Mouse (Mus musculus) yolk sac, embryonic 10.5 days (tissue): Measurements from ENCODE around the gene Samd14.
"Not testable (repeated sequence)": the region's sequence is repeated elsewhere in the genome, so short reads cannot be mapped to it uniquely, and the experiment has no call there.

ENCODE experiments used
- DNase-seq: peaks from one replicate; pipeline ENCODE4 v3.0.0-alpha.2; 2017; ENCODE audit warnings: low spot score

The Samd14 gene

DNA sequence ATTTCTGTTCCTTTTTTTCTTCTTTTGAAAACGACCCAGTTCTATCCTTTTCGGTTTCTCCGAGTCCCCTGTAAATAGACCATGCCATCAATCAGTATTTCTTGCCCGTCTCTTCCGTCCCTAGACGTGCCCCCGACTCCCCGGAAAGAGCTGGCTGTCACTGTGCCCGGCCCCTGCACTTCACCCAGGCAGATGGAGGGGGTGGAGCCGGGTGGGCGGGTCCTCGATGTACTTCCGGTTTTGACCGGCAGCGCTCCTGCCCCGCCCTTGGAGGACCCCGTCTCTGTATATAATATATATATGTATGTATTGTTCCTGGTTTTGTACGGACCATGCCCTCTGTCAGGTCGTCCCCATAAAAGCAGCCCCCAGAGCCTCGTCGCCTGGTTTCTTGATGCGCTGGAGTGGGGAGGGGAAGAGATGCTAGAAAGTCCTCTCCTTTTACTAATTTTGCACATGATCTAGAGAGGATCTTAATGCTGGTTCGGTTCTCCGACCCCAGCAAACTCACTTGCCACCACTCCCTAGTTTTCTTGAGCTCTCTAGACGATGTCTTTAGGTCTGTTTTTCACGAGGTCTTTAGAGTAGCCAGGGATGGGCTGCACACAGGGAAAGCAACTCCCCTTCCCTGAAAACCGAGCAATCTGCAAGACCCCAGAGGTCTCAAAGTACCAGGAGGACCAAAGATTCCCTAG is 3.0 kb upstream of the Samd14 start:
- DNase-seq = peak; percentile 75

DNA sequence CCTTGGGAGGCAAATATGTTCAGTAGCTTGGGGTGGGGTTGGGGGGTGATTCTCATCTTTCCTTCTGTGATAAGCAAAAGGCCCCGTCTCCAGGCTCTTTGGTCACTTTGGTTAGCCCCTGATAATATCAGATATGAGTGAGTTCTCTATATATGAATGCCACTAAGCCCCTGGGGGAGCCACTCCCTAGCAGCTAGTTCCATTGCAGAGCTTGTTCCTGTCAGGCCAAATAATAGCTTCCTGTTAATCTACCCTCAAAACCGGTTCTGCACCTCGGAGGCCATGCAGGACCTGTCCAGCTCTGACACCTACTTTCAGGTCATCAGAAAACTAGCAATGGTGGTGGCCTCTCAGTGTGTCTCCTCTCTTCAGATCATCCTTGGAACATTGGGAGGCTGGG is 2.3 kb upstream of the Samd14 start:
- DNase-seq = no peak

DNA sequence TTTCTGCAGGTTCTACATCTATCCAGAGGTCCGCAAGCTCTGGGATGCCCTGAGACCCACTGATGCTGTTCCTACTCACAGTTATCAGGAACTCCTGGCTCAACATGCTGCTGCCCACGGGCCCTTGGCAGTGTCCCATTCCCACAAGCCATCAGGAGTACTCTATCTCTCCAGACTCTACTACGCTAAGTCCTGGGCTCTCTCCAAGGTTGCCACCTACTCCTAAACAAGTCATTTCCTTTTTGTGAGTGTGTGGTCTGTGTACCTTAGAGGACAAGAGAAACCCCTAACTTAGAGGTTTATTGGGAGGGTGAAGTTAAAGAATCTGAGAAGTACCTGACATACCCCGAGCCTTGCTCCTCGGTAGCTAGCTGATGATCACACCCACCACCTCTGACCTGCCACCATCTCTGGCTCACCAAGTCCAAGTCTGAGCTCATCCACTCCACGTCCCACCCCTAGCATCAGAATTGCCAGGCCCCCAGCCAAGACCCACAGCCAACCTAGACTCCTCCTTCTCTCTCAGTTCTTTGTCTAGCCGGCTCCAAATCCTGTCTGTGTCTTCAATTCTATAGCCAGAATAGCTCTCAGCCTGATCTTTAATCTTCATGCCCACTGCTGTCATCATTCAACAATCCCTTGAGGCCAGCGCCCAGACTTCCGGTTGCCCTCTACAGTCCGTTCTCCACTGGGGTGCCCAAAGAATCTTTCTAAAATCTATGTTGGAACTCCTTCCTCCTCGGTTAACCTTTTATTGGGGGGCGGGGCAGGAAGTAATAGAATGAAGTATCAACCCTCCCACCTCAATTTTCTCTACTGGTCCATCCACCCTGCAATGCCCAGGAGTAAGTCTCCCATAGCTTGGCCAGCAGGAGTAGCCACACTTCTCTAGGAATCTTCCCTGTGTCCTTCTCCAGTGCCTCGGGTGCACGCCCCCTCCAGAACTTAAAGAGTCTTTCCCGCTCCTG is 734 bp upstream of the Samd14 start:
- DNase-seq = no peak

DNA sequence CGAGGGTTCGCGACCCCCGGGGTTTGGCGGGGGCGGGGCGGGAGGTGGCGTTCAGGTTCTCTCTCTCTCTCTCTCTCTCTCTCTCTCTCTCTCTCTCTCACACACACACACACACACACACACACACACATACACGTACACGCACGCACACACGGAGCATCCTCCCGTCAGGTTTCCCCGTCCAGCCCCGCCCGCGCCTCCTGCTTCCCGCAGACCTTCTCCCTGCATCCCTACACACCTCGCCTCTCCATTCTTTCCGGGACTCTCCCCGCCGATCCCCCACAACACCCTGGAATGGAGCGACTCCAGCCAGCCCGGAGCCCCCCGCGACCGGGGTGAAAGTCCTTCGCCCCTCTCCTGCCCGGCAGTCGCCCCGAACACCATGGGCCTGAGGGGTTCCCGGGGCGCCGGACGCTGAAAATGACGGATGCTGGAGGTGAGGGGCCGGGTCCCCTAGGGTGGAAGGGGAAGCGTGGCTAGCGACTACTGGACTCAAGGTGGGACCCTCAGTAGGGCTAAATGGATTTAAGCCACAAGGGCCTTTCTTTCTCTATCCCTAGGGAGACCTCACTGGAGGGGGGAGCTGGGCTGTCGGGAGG is 561 bp downstream of the Samd14 start:
- peak; percentile 22 for DNase-seq

DNA sequence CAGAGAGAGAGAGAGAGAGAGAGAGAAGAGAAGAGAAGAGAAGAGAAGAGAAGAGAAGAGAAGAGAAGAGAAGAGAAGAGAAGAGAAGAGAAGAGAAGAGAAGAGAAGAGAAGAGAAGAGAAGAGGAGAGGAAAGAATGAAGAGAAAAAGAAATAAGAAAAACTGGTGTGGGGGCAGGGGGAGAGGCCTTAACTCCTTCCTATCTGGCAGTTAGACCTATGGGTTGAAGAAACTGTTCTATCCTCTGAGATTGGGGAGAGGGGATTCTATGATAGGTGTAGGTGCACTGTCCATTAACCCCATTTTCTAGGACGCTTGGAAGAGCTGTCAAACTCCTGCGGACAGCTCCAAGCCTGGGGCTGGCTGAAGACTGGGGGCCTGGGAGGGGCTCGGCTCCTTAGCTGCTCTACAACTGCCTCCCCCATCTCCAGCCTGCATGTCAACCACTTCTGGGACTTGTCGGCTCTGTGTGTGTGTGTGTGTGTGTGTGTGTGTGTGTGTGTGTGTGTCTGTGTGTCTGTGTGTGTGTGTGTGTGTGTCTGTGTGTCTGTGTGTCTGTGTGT is 1.2 kb downstream of the Samd14 start:
- DNase-seq = not testable (repeated sequence)

DNA sequence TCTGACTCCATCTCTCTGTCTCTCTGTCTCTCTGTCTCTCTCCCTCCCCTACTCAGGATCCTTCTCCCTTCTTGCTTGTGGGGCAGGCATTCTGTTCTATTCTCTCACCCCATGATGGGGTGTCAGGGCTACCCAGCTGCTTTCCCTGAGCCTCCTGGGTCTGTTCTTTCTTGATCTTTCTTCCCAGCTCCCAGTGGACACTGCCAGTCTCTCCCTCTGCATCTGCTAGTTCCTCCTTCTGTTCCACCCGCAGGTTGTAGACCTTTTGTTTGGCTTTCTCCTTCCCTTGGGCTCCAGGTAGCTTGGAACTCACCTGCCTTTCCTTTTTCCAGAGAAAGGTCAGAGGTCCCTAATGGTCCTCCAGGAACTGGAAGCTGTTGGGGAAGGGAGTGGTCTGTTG is 1.7 kb downstream of the Samd14 start:
- no peak for DNase-seq

DNA sequence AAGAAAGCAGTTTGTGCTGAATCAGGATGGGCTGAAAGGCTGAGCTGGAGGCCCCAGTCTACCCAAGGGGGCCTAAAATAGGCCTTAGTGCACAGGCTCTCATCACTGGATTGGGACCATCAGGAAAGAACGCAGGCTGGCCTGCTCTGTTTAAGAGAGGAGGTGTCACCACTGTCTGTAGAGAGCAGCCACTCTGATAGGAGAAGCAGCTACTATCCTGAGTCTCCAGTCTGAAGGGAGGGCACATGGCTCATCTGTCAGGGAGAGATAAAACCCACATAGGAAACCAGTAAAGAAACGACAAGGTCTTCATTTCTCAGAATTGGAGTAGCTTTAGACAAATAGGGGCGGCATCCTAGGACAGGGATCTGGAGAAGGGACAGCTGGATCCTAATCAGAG is 2.4 kb downstream of the Samd14 start:
- peak; percentile 48 for DNase-seq

DNA sequence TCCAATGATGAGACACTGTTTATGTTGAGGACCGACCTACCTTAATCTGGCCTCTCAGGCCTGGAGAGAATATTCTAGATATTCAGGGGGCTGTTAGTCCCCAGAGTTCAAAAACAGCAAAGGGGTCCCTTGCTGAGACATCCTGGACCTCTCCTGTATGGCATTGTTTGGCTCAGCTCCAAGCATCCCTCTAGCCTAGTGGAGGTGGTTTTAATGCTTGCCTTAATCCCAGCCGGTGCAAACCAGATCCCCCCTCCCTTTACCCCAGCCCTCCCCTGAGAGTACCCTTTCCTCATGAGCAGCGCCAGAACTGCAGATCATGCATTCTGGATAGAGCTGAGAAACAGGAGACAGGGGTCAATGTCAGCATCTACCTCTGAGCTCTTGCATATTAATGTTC is 2.8 kb downstream of the Samd14 start:
- DNase-seq = no peak

DNA sequence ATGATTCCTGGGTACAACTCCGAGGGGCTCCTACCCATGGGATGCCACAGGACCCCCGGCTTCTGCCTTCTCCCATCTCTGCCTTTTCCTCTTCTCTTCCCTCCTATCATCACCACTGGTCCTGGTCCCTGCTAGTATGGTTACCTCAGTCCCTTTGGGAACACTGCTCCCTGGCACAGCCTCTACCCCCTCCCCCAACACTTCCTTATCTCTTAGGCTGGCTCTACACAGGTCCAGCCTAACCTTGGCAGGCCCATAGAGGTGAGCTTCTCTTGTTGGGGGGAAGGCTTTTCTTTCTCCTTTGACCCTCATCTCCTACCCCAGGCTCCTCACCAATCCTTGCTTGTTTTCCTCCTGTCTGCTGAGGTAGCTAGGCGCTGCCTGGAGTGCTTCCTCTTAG is 5.8 kb downstream of the Samd14 start:
- DNase-seq = no peak

DNA sequence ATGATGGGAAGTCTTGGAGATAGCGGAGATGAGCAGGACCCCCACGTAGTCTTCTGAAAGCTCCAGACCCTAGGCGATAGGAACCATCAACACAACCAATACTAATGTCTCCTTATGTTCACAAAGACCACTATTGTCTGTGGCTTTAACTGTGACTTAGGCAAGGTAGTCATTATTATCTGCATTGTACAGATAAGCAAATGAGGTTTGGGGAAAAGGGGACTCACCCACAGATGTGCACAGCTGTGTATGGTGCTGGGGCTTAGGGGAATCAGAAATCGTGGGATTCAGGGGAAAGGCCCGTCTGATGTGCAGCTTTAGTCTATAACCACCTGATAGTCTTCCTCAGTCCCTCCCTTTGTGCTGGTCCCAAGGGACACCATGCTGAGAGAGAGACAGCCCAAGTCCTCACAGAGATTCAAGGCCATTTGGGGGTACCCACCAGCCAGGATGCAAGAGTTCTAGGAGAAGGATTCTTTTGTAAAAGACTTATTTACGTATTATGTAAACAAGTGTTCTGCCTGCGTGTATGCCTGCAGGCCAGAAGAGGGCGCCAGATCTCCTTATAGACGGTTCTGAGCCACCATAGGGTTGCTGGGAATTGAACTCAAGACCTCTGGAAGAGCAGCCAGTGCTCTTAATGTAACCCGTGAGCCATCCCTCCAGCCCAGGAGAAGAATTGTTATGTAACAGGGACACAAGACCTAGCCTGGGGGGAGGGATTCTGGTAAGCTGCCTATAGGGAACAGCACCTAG is 12.7 kb downstream of the Samd14 start:
- no peak for DNase-seq

DNA sequence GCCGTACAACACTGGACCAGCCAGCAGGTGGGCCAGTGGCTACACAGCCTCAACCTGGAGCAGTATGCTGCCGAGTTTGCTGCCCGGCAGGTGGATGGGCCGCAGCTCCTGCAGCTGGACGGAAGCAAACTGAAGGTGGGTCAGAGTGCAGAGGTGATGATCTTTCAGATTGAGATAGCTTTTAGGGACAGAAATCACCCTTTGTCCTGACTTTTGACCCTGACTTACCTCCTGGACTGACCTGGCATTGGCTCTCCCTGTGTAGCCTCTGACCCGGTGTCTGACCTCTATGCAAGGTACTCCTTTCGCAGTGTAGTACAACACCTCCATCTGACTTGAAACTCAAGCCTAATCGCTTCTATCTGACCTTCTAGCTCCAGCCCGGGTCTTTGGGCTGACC is 13.8 kb downstream of the Samd14 start:
- DNase-seq = no peak

DNA sequence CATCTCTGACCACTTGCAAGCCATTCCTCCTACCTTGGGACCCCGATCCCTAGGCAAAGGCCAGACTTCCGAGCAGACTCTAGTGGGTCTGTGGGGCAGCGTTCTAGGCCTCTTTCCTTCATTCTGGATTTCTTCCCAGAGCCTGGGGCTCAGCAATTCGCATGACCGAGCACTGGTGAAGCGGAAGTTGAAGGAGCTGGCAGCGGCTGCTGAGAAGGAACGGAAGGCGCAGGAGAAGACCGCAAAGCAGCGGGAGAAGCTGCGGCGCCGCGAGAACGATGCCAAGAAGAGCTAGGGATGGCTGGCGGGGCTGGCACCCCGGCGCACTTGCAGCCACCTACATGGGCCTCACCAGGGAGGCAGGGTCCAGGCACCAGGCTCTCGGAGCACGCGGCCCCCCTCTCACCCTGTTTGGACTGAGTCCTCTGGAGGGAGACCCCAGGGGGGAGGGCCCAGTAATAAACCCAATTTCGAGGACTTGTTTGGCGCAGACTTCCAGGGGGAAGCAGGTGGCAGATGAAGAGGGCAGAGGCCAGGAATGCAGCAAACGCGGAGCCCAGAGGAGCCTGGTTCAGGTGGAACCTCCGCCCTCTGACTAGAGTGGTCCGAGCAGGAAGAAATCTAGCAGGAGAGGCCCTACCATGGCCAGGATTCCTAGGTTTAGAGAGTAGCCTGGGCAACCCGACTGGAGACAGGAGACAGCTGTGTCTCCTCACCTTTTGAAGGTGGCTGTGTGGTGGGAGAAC is 14.9 kb downstream of the Samd14 start:
- DNase-seq = no peak

DNA sequence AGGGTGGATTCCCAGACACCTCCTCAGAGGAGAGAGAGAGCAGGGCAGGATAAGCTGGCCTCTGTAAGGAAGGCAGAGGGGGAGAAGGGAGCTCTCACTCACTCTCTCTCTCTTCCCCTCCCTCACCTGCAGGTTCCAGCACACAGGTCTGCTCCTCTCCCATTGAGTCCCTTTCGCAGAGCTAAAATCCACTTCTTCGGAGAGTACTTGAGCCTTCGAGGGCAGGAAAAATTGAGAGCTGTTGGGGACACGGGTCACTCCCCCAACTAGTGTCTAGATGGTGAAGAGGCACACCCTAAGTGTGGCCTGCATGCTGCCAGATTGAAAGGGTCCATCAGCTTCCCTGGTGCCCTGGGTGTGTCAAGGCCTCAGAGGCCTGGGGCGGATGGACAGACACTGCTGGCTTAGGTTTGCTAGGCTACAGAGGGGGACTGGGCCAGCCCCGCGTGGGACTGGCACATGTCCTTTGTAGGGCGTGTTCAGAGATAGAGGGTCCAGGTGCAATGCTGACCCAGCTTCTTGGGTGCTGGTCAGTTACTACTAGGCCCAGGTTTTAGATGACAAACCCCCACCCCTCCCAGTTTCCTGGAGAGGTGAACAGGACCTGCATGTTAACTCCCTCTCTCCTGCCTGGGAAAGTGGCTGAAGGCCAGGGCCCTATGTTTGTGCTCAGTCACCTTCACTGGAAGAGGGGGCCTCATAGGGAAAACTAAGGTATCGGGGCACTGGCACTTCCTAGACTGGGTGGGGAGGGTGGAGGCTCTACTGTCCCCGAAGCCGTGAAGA is 15.7 kb downstream of the Samd14 start:
- DNase-seq = no peak

DNA sequence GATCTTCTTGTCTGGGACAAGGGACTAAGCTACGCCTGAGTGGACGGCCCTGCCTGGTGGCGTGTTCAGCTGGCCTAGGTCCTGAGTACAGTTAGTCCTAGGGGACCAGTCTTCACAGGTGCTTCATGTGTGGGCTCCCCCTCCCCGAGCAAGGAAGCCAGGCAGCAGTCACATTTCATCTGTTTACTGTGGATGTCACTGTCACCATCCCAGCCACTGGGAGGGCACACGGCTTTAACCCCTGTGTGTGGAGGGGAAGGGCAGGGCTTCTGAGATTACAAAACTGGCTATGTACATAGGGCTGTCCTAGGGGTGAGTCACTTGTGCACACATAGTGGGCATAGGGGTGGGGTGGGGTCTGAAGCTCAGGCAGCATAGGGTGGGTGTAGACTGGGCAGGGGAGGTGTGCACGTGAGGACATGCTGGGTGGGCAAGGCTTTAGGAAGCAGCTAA is 16.4 kb downstream of the Samd14 start:
- no peak for DNase-seq

DNA sequence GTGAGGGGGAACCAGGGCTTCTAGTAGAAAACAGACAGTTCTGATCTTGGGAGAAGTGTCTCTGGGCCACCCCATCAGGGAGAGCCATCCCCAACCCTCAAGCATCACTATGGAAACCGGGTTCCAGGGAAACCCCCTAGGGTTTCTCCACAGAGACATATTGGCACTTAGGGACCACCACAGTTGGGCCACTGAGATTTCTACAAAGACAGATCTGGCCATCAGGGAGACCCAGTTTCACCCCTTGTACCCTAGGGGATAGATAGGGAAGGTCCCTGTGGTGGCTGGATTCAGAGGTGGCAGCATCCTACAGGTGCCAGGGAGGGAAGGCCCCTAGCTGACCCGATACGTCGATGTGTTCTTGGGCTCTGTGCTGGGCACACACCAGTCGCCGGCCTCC is 17.2 kb downstream of the Samd14 start:
- DNase-seq = no peak

DNA sequence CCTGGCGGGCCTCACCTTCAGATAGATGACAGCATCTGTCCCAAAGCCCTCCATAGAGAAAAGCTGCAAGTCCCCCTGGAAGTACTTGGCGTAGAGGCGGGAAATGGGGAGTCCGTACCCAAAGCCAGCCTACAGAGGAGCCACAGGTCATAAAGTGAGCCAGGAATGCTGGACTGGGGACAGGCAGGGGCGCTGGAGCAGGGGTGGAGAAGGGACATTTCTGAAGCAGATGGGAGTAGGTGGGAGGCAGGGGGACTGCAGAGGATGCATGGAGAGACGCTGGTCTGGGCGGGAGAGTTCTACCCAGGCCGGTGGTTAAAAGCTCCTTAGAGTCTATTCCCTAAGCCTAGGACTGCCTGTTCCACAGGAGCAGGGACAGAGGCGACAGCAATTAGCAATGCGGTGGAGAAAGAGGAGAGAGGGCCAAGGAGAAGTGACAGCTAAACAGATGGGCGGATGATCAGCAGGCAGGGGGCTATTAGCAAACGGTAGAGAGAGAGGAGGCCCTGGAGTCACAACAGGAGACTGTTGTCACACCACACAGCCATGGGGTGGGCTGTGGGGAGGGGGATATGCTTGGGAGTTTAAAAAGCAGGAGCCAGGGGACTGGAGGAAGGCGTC is 18.3 kb downstream of the Samd14 start:
- no peak for DNase-seq

DNA sequence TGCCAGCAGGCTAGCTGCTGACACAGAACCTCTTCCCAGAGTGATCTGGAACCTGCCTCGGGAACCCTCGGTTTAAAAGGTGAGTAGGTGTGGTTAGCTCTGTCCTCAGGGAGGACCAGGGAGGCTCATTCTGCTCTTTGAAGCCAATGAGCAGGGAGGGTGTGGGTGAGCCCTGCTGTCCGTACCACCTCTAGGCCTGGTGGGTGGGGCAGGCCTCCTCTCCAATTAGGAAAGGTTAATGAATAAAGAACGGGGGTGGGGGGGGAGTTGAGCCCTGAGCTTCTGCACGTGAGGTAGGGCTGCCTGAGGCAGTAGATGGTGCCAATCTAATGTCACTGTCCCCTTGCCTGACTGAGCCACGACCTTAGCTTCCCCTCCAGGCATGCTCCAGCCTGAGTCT is 23.3 kb downstream of the Samd14 start:
- no peak for DNase-seq

DNA sequence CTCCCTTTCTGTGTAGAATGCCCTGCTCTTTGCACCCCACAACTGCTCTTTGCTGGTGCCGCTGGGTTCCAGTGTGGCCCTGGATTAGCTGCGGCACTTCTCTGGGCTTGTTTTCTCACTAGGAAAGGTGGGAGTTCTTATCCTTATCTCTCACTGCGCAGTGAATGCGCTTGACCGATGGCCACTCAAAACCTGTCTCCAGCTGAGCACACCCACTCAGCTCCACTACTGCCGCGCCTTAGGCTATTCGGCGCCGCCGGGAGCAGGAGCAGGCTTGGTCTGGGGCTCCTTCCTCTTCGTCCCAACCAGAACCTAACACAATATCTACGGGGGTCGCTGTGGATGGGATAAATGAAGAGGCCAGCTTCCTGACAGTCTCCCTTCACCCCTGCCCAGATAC is 23.9 kb downstream of the Samd14 start:
- DNase-seq = no peak

DNA sequence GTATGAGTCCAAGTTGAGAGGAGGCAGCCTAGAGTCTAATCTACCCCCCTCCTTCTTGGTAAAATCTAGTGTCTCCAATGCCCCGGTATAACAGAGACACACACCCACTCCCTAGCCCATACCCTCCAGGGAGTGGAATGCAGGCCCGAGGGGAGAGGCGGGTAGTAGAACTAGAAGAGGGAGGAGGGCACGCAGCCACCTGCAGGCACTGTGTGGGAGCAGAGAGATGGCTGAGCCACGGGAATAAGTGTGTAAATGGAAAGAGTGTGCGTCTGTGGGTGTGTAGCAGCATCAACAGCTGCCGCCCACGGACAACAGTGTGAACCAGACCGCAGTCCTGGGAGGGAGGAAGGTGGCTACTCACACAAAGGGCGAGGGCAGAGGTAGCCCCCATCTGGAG is 25.2 kb downstream of the Samd14 start:
- DNase-seq = no peak

DNA sequence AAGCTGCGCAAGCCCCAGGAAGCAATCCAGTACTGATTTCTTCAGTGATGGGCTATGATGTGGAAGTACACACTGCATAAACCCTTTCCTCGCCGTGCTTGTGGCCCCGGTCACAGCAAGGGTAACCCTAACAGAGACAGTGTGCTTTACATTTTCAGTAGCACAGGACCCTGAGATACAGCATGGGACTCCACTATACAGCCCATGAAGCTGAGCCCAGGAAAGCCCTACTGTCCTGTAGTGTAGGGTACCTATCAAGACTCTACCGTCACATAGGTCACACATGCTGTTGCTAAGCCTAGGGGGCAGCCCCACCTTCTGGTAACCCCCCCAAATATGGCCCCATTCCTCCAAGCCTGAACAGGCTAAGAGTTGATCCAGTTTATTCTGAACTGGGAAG is 26.8 kb downstream of the Samd14 start:
- DNase-seq = no peak
